Mouse (Mus musculus) forebrain, embryonic 16.5 days (tissue): ENCODE data around the gene Olfr323. TPM values are rescaled to one million over a fixed set of nuclear protein-coding genes. Genes with fewer than 3 reads are reported as not detected.

Source experiments
- ATAC-seq: fragments of 200-750 bp; cut with Nextera tagmentation; 2 replicates; pipeline ENCODE4 v1.8.0; 2017; ENCODE audit warnings: mild to moderate bottlenecking, moderate library complexity
- H3K27ac ChIP-seq: fragments of 300-500 bp; sonication (generic); 2 replicates; pipeline ENCODE4 v1.5.1; 2014; ENCODE audit warnings: low read length, control low read depth
- H3K27me3 ChIP-seq: fragments of 300-500 bp; sonication (generic); replicated peaks from 2 replicates; pipeline ENCODE4 v1.6.1; 2014; ENCODE audit warnings: low read length; ENCODE audit not compliant: control insufficient read depth, insufficient read depth
- H3K36me3 ChIP-seq: fragments of 300-500 bp; sonication (generic); 2 replicates; pipeline ENCODE4 v1.6.1; 2014; ENCODE audit not compliant: control insufficient read depth, insufficient read depth
- H3K4me1 ChIP-seq: fragments of 300-500 bp; sonication (generic); replicated peaks from 2 replicates; pipeline ENCODE4 v1.6.1; 2014; ENCODE audit warnings: low read length; ENCODE audit not compliant: control insufficient read depth, insufficient read depth
- H3K4me2 ChIP-seq: fragments of 300-500 bp; sonication (generic); 2 replicates; pipeline ENCODE4 v1.6.1; 2014; ENCODE audit warnings: mild to moderate bottlenecking, low read length, control low read depth
- H3K4me3 ChIP-seq: fragments of 300-500 bp; sonication (generic); replicated peaks from 2 replicates; pipeline ENCODE4 v1.5.1; 2014; ENCODE audit warnings: mild to moderate bottlenecking, low read length, control low read depth
- H3K9ac ChIP-seq: fragments of 300-500 bp; sonication (generic); replicated peaks from 2 replicates; pipeline ENCODE4 v1.6.1; 2014; ENCODE audit warnings: low read depth, low read length, control low read depth
- H3K9me3 ChIP-seq: fragments of 300-500 bp; sonication (generic); 2 replicates; pipeline ENCODE4 v1.6.1; 2016; ENCODE audit warnings: low read length; ENCODE audit not compliant: control insufficient read depth
- WGBS: fragments of 180-500 bp; shearing (Covaris S2); extraction: QIAGEN DNeasy Blood & Tissue Kit; methylation state at CpG from one replicate; pipeline ENCODE4 v1.1.7; 2014; 5-methylcytosine and 5-hydroxymethylcytosine counted together
- polyA plus RNA-seq: library from polyadenylated mRNA; unstranded; fragments of >200 nt; fragmentation: Nextera tagmentation; extraction: Ambion mirVana; gene quantifications from 2 replicates; pipeline ENCODE4 v1.2.1, GENCODE M21; 2015

The Olfr323 gene
- polyA plus RNA-seq, 1 experiment from 2014 or later, result not detected

- Histone ChIP-seq H3K36me3 (no peaks in the 10 kb centered on the region), H3K9ac (no peak overlapping the region), H3K4me1 (peaks cover 8% of the 10 kb centered on the region), H3K4me3 (no peak overlapping the region), H3K9me3 (no peaks in the 10 kb centered on the region), H3K27me3 (no peaks in the 10 kb centered on the region), H3K4me2 (no peak overlapping the region), H3K27ac (no peak overlapping the region)
- WGBS, result 46% methylated on average over 8 of the region's 8 CpGs
- ATAC-seq, result peak; percentile 82
Measured at GRCm38 (mm10) chr11:58578636-58579035, 51.7 kb downstream of the Olfr323 start.

GRCm38 (mm10) chr11:58577430-58577829 is 52.9 kb downstream of the Olfr323 start, which contains the start of gene Olfr325:
Olfr325 (plus strand) TSS chr11:58577730.
- Histone ChIP-seq H3K4me1 (peaks cover 8% of the 10 kb centered on the region), H3K4me2 (no peak within 1 kb of the TSS), H3K4me3 (no peak within 1 kb of the TSS), H3K36me3 (no peaks in the 10 kb centered on the region), H3K27ac (no peak within 1 kb of the TSS), H3K9ac (no peak within 1 kb of the TSS), H3K27me3 (no peaks in the 10 kb centered on the region), H3K9me3 (no peaks in the 10 kb centered on the region)
- WGBS, result 65% methylated on average over 1 of the region's 1 CpGs
- ATAC-seq, result no peak

Other genes with a start within 250 kb of the Olfr323 start
- gene 1810065E05Rik, start 209.4 kb downstream of the Olfr323 start, polyA plus RNA-seq, result not detected in 2 replicates
- gene Gm12253, start 197.9 kb downstream of the Olfr323 start, polyA plus RNA-seq, result not detected in 2 replicates
- gene Lypd9, start 177.6 kb downstream of the Olfr323 start, polyA plus RNA-seq, result not detected in 2 replicates
- gene Olfr30, start 168.2 kb downstream of the Olfr323 start, polyA plus RNA-seq, result not detected in 2 replicates
- gene Olfr332, start 137.9 kb downstream of the Olfr323 start, polyA plus RNA-seq, result not detected in 2 replicates
- gene Olfr331, start 127.9 kb downstream of the Olfr323 start, polyA plus RNA-seq, result not detected in 2 replicates
- not detected in 2 replicates for gene Olfr330, start 95.7 kb downstream of the Olfr323 start, polyA plus RNA-seq
- gene Olfr329-ps, start 84.1 kb downstream of the Olfr323 start, polyA plus RNA-seq, result not detected in 2 replicates
- not detected in 2 replicates for gene Olfr328, start 74.9 kb downstream of the Olfr323 start, polyA plus RNA-seq
- gene Olfr224, start 59.9 kb downstream of the Olfr323 start, polyA plus RNA-seq, result not detected in 2 replicates
- gene Olfr325, start 52.8 kb downstream of the Olfr323 start, polyA plus RNA-seq, result not detected in 2 replicates
- gene Olfr324, start 35.4 kb downstream of the Olfr323 start, polyA plus RNA-seq, result not detected in 2 replicates
- gene 2210407C18Rik, start 14.4 kb downstream of the Olfr323 start, polyA plus RNA-seq, result not detected in 2 replicates
- gene Trim58, start 10.0 kb upstream of the Olfr323 start, polyA plus RNA-seq, result 0.09 TPM in 1 of 2 replicates, not detected in the other
- gene Olfr322, start 28.3 kb upstream of the Olfr323 start, polyA plus RNA-seq, result not detected in 2 replicates
- gene Olfr320, start 50.6 kb upstream of the Olfr323 start, polyA plus RNA-seq, result not detected in 2 replicates
- not detected in 2 replicates for gene Olfr319, start 68.7 kb upstream of the Olfr323 start, polyA plus RNA-seq
- gene Olfr318, start 93.5 kb upstream of the Olfr323 start, polyA plus RNA-seq, result not detected in 2 replicates
- 0.16 TPM in 1 of 2 replicates, not detected in the other for gene Olfr317, start 108.7 kb upstream of the Olfr323 start, polyA plus RNA-seq
- gene Olfr316, start 122.2 kb upstream of the Olfr323 start, polyA plus RNA-seq, result not detected in 2 replicates
- not detected in 2 replicates for gene Olfr315, start 142.7 kb upstream of the Olfr323 start, polyA plus RNA-seq
- gene Olfr314, start 152.5 kb upstream of the Olfr323 start, polyA plus RNA-seq, result not detected in 2 replicates
- gene Fam183b, start 171.5 kb upstream of the Olfr323 start, polyA plus RNA-seq, result 1.8 and 5.4 TPM in 2 replicates
- gene Olfr313, start 184.5 kb upstream of the Olfr323 start, polyA plus RNA-seq, result not detected in 2 replicates
- not detected in 2 replicates for gene Olfr312, start 198.7 kb upstream of the Olfr323 start, polyA plus RNA-seq
- not detected in 2 replicates for gene Olfr311, start 208.8 kb upstream of the Olfr323 start, polyA plus RNA-seq
- 25.1 and 25.9 TPM in 2 replicates for gene Gm12258, start 216.7 kb upstream of the Olfr323 start, polyA plus RNA-seq
- 11.5 and 13.6 TPM in 2 replicates for gene 2810021J22Rik, start 236.7 kb upstream of the Olfr323 start, polyA plus RNA-seq